9 mouse cellular contexts compared by ENCODE assay signal in genomic region chr9:108953081-108953636, GRCm38 (mm10). TPM values are rescaled to one million over a fixed set of nuclear protein-coding genes. Genes with fewer than 3 reads are reported as not detected.
DNase-seq lines count a peak whose midpoint lies in the region; ATAC-seq and TF ChIP-seq lines count a peak whose summit lies in the region.
"Had no signal": no experiment of that assay in that cellular context is flagged by ENCODE, and none has a peak within 500 bp of the region (broad histone marks: within the 10 kb centered on the region; RNA-seq: fewer than 3 reads in every experiment).

Gene Col7a1, plus strand, starts transcription at chr9:108953586.

- peak within 1 kb of the TSS; percentile 66 for H3K4me2 ChIP-seq in heart, embryonic 12.5 days
- H3K4me2 ChIP-seq in midbrain, embryonic 11.5 days, result peak within 1 kb of the TSS; percentile 19; the same call in 1 of the 2 replicates
- no peak within 1 kb of the TSS for H3K4me2 ChIP-seq in midbrain, postnatal 0 days (ENCODE audit: low read depth, low read length, poor library complexity, severe bottlenecking)
- peak within 1 kb of the TSS; percentile 30; the same call in 1 of the 2 replicates for H3K4me2 ChIP-seq in neural tube, embryonic 13.5 days

- WGBS in heart, embryonic 12.5 days, result 8% methylated on average over 15 of the region's 15 CpGs
- WGBS in heart, adult 2 months, result 12% methylated on average over 15 of the region's 15 CpGs
- WGBS in midbrain, embryonic 11.5 days, result 9% methylated on average over 15 of the region's 15 CpGs
- 7% methylated on average over 15 of the region's 15 CpGs for WGBS in midbrain, postnatal 0 days
- WGBS in neural tube, embryonic 13.5 days, result 11% methylated on average over 15 of the region's 15 CpGs

- H3K9me3 ChIP-seq in heart, embryonic 12.5 days (replicated peaks), result no peaks in the 10 kb centered on the region
- no peaks in the 10 kb centered on the region for H3K9me3 ChIP-seq in midbrain, embryonic 11.5 days (ENCODE audit: control insufficient read depth, low read length)
- H3K9me3 ChIP-seq in midbrain, postnatal 0 days (ENCODE audit: low read length), result no peaks in the 10 kb centered on the region
- no peaks in the 10 kb centered on the region for H3K9me3 ChIP-seq in neural tube, embryonic 13.5 days

- no peak for TF ChIP-seq POLR2A in heart, adult 2 months (IDR thresholded peaks at IDR 0.05; ENCODE audit: insufficient read depth, low read depth, low read length)

- H3K9ac ChIP-seq in heart, embryonic 12.5 days, result peak within 1 kb of the TSS; percentile 21; the same call in 1 of the 2 replicates
- no peak within 1 kb of the TSS for H3K9ac ChIP-seq in heart, adult 2 months (ENCODE audit: low read depth, low read length)
- H3K9ac ChIP-seq in midbrain, embryonic 11.5 days (ENCODE audit: low read length), result no peak within 1 kb of the TSS
- no peak within 1 kb of the TSS for H3K9ac ChIP-seq in midbrain, postnatal 0 days (replicated peaks; ENCODE audit: low read length, poor library complexity, severe bottlenecking)
- no peak within 1 kb of the TSS for H3K9ac ChIP-seq in neural tube, embryonic 13.5 days

- intact Hi-C loops in heart, adult 2 months (cut with DNase I), result no loop called here

- no peak for DNase-seq in heart, adult 2 months
- DNase-seq in midbrain, embryonic 11.5 days (ENCODE audit: low spot score, missing footprints), result no peak
- DNase-seq in midbrain, postnatal 0 days (ENCODE audit: low spot score), result no peak
- DNase-seq in gonadal fat pad, adult 2 months (ENCODE audit: low read depth), result no peak
- no peak for DNase-seq in right cerebral cortex, postnatal 10 days (ENCODE audit: low spot score in 2 of 2)
- no peak for DNase-seq in thymus, postnatal 4 days
- DNase-seq: cerebellum, adult 18-20 months had no signal

- H3K27ac ChIP-seq in heart, embryonic 12.5 days (ENCODE audit: poor library complexity, severe bottlenecking), result no peak within 1 kb of the TSS
- H3K27ac ChIP-seq in heart, adult 2 months, result no peak within 1 kb of the TSS
- H3K27ac ChIP-seq in midbrain, embryonic 11.5 days (ENCODE audit: low read depth, low read length), result no peak within 1 kb of the TSS
- H3K27ac ChIP-seq in midbrain, postnatal 0 days (ENCODE audit: low read depth, low read length), result no peak within 1 kb of the TSS
- H3K27ac ChIP-seq in neural tube, embryonic 13.5 days (replicated peaks), result no peak within 1 kb of the TSS

- H3K36me3 ChIP-seq in heart, embryonic 12.5 days, result peaks cover 31% of the 10 kb centered on the region
- no peaks in the 10 kb centered on the region for H3K36me3 ChIP-seq in heart, adult 2 months (ENCODE audit: control insufficient read depth, insufficient read depth, low read length)
- peaks cover 22% of the 10 kb centered on the region for H3K36me3 ChIP-seq in midbrain, embryonic 11.5 days (ENCODE audit: control insufficient read depth, insufficient read depth, low read length)
- H3K36me3 ChIP-seq in midbrain, postnatal 0 days (ENCODE audit: insufficient read depth, low read length), result peaks cover 23% of the 10 kb centered on the region
- H3K36me3 ChIP-seq in neural tube, embryonic 13.5 days, result peaks cover 31% of the 10 kb centered on the region

- no peak for TF ChIP-seq CTCF in heart, adult 2 months (IDR thresholded peaks at IDR 0.05)
- no peak for TF ChIP-seq CTCF in midbrain, postnatal 0 days (IDR thresholded peaks at IDR 0.05)

- H3K27me3 ChIP-seq in heart, embryonic 12.5 days (replicated peaks), result peaks cover 42% of the 10 kb centered on the region
- H3K27me3 ChIP-seq in heart, adult 2 months (ENCODE audit: control insufficient read depth, insufficient read depth, low read length), result no peaks in the 10 kb centered on the region
- peaks cover 10% of the 10 kb centered on the region for H3K27me3 ChIP-seq in midbrain, embryonic 11.5 days (ENCODE audit: control insufficient read depth, insufficient read depth, low read length)
- H3K27me3 ChIP-seq in midbrain, postnatal 0 days (ENCODE audit: insufficient read depth, low read length), result peaks cover 15% of the 10 kb centered on the region
- peaks cover 28% of the 10 kb centered on the region for H3K27me3 ChIP-seq in neural tube, embryonic 13.5 days

- ATAC-seq in heart, embryonic 12.5 days (ENCODE audit: insufficient number of reproducible peaks, low FRiP score), result no peak
- ATAC-seq in midbrain, embryonic 11.5 days (ENCODE audit: low FRiP score), result no peak
- ATAC-seq in midbrain, postnatal 0 days (ENCODE audit: low FRiP score), result no peak
- ATAC-seq in neural tube, embryonic 13.5 days (ENCODE audit: low read depth), result no peak

- no peak for TF ChIP-seq EP300 in heart, adult 2 months (IDR thresholded peaks at IDR 0.05; ENCODE audit: insufficient read depth, low read depth, low read length)

- peak within 1 kb of the TSS; percentile 34 for H3K4me3 ChIP-seq in heart, embryonic 12.5 days
- no peak within 1 kb of the TSS for H3K4me3 ChIP-seq in heart, adult 2 months
- no peak within 1 kb of the TSS for H3K4me3 ChIP-seq in midbrain, embryonic 11.5 days (ENCODE audit: low read depth, low read length)
- no peak within 1 kb of the TSS for H3K4me3 ChIP-seq in midbrain, postnatal 0 days (ENCODE audit: low read depth, low read length)
- H3K4me3 ChIP-seq in neural tube, embryonic 13.5 days, result no peak within 1 kb of the TSS

- no peaks in the 10 kb centered on the region for H3K79me2 ChIP-seq in heart, adult 2 months (replicated peaks; ENCODE audit: control insufficient read depth, insufficient read depth, low read length)

- H3K4me1 ChIP-seq in heart, embryonic 12.5 days (replicated peaks), result peaks cover 32% of the 10 kb centered on the region
- H3K4me1 ChIP-seq in heart, adult 2 months (ENCODE audit: control insufficient read depth, insufficient read depth, low read length), result no peaks in the 10 kb centered on the region
- H3K4me1 ChIP-seq in midbrain, embryonic 11.5 days (ENCODE audit: control insufficient read depth, insufficient read depth, low read length), result 0 out of 2 replicates have a peak, but pooled peaks cover 2% of the 10 kb centered on the region
- H3K4me1 ChIP-seq in midbrain, postnatal 0 days (ENCODE audit: insufficient read depth, low read length), result no peaks in the 10 kb centered on the region
- peaks cover 3% of the 10 kb centered on the region; the same call in 1 of the 2 replicates for H3K4me1 ChIP-seq in neural tube, embryonic 13.5 days (replicated peaks)

RNA-seq across cellular contexts. Expression of gene Col7a1, which starts in this region (rescaled TPM):
- polyA plus RNA-seq in heart, embryonic 12.5 days (2016; fragmentation: Nextera tagmentation; extraction: Ambion mirVana), result 1.1 and 1.3 TPM in 2 replicates
- total RNA-seq in heart, adult 2 months (2021), result under 1 TPM; 0.30 to 0.47 TPM
- polyA plus RNA-seq in heart, adult 2 months (2012; rRNA removed), result 0.57 and 1.1 TPM in 2 replicates
- polyA plus RNA-seq in midbrain, embryonic 11.5 days (2014; fragmentation: Nextera tagmentation; extraction: Ambion mirVana), result 1.1 and 2.2 TPM in 2 replicates
- total RNA-seq in midbrain, postnatal 0 days (2014; rRNA removed), result 1.7 and 4.5 TPM in 2 replicates
- 0.71 and 1.5 TPM in 2 replicates for polyA plus RNA-seq in midbrain, postnatal 0 days (2015; fragmentation: Nextera tagmentation; extraction: Ambion mirVana)
- 17.9 and 18.8 TPM in 2 replicates for polyA plus RNA-seq in gonadal fat pad, adult 2 months (2012; rRNA removed)
- polyA plus RNA-seq in neural tube, embryonic 13.5 days (2015; fragmentation: Nextera tagmentation; extraction: Ambion mirVana), result 1.7 and 2.2 TPM in 2 replicates
